Mouse (Mus musculus): ENCODE measurements around the gene Zfp949. TPM values are rescaled to one million over a fixed set of nuclear protein-coding genes. Genes with fewer than 3 reads are reported as not detected.

The Zfp949 gene
- total and polyA plus RNA-seq, 3 experiments, result 0.93 to 30.9 (median 14.0) TPM

- H3K36me3 ChIP-seq (replicated peaks), result peaks cover 18% of the 10 kb centered on the region
- H3K4me3 ChIP-seq (ENCODE audit: low read depth, low read length), result peak overlapping the region; percentile 74
- H3K9me3 ChIP-seq (replicated peaks), result no peaks in the 10 kb centered on the region
- H3K27me3 ChIP-seq (ENCODE audit: insufficient read depth, low read length), result no peaks in the 10 kb centered on the region
- no peak for DNase-seq (ENCODE audit: low spot score)
- ATAC-seq (ENCODE audit: extremely low read depth, insufficient number of reproducible peaks, low FRiP score, poor library complexity, severe bottlenecking), result no peak
- TF ChIP-seq GATA2 (IDR thresholded peaks at IDR 0.05; ENCODE audit: borderline replicate concordance, low read depth, low read length), result no peak
- H3K4me1 ChIP-seq (ENCODE audit: insufficient read depth, low read depth, low read length), result peaks cover 36% of the 10 kb centered on the region
These were observed 24.5 kb upstream of the Zfp949 start for GRCm38 (mm10) chr9:88523335-88523668.

- Histone ChIP-seq H3K4me1 (ENCODE audit: insufficient read depth, low read depth, low read length) (peaks cover 46% of the 10 kb centered on the region), H3K4me3 (ENCODE audit: low read depth, low read length) (no peak overlapping the region), H3K27me3 (ENCODE audit: insufficient read depth, low read length) (no peaks in the 10 kb centered on the region), H3K36me3 (replicated peaks) (peaks cover 18% of the 10 kb centered on the region), H3K9me3 (replicated peaks) (no peaks in the 10 kb centered on the region)
- TF ChIP-seq POLR2AphosphoS5 (IDR thresholded peaks at IDR 0.05; ENCODE audit: insufficient replicate concordance, low read depth, low read length) (no peak), TAL1 (conservative IDR thresholded peaks at IDR 0.05; ENCODE audit: low read depth, low read length) (no peak), GATA2 (IDR thresholded peaks at IDR 0.05; ENCODE audit: borderline replicate concordance, low read depth, low read length) (no peak), CTCF (IDR thresholded peaks at IDR 0.05; ENCODE audit: low read depth, low read length) (no peak), GATA1 (IDR thresholded peaks at IDR 0.05; ENCODE audit: borderline replicate concordance, low read length) (no peak)
- ATAC-seq (ENCODE audit: extremely low read depth, insufficient number of reproducible peaks, low FRiP score, poor library complexity, severe bottlenecking), result no peak
- DNase-seq (ENCODE audit: low spot score), result no peak
These were observed 23.5 kb upstream of the Zfp949 start for GRCm38 (mm10) chr9:88524367-88524766.

DNA sequence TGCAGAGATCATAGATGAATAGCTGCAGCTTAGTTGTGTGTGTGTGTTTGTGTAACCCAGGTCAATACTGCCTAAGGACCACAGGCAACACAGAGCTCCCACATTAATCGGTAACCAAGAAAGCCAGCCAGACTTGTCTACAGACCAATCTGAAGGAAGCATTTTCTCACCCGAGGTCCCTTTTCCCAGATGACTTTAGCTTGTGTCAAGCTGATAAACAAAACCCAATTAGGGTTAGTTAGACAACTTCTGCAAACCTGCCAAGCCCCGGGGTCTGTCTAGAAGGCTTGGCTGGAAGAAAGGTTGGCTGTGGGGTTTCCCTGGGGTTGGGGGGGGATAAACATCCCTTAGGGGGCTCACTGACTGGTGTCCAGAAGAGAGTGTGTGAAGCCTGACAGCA lies 23.0 kb upstream of the Zfp949 start:
- no peak overlapping the region for H3K4me3 ChIP-seq (ENCODE audit: low read depth, low read length)
- peaks cover 18% of the 10 kb centered on the region for H3K36me3 ChIP-seq (replicated peaks)
- no peak for TF ChIP-seq CTCF (IDR thresholded peaks at IDR 0.05; ENCODE audit: low read depth, low read length)
- no peak for TF ChIP-seq TAL1 (conservative IDR thresholded peaks at IDR 0.05; ENCODE audit: low read depth, low read length)
- no peak for TF ChIP-seq GATA1 (IDR thresholded peaks at IDR 0.05; ENCODE audit: borderline replicate concordance, low read length)
- TF ChIP-seq GATA2 (IDR thresholded peaks at IDR 0.05; ENCODE audit: borderline replicate concordance, low read depth, low read length), result no peak
- TF ChIP-seq POLR2AphosphoS5 (IDR thresholded peaks at IDR 0.05; ENCODE audit: insufficient replicate concordance, low read depth, low read length), result no peak
- DNase-seq (ENCODE audit: low spot score) (no peak), ATAC-seq (ENCODE audit: extremely low read depth, insufficient number of reproducible peaks, low FRiP score, poor library complexity, severe bottlenecking) (no peak)
- no peaks in the 10 kb centered on the region for H3K27me3 ChIP-seq (ENCODE audit: insufficient read depth, low read length)
- H3K4me1 ChIP-seq (ENCODE audit: insufficient read depth, low read depth, low read length), result peaks cover 51% of the 10 kb centered on the region
- no peaks in the 10 kb centered on the region for H3K9me3 ChIP-seq (replicated peaks)

GRCm38 (mm10) chr9:88525341-88525740 lies 22.5 kb upstream of the Zfp949 start:
- TF ChIP-seq POLR2AphosphoS5 (IDR thresholded peaks at IDR 0.05; ENCODE audit: insufficient replicate concordance, low read depth, low read length) (no peak), CTCF (IDR thresholded peaks at IDR 0.05; ENCODE audit: low read depth, low read length) (no peak), GATA2 (IDR thresholded peaks at IDR 0.05; ENCODE audit: borderline replicate concordance, low read depth, low read length) (no peak)
- H3K9me3 ChIP-seq (replicated peaks), result no peaks in the 10 kb centered on the region
- no peak for ATAC-seq (ENCODE audit: extremely low read depth, insufficient number of reproducible peaks, low FRiP score, poor library complexity, severe bottlenecking)
- H3K4me3 ChIP-seq (ENCODE audit: low read depth, low read length), result no peak overlapping the region
- peaks cover 15% of the 10 kb centered on the region for H3K36me3 ChIP-seq (replicated peaks)
- DNase-seq (ENCODE audit: low spot score), result no peak
- H3K27me3 ChIP-seq (ENCODE audit: insufficient read depth, low read length), result no peaks in the 10 kb centered on the region
- peaks cover 53% of the 10 kb centered on the region for H3K4me1 ChIP-seq (ENCODE audit: insufficient read depth, low read depth, low read length)

DNA sequence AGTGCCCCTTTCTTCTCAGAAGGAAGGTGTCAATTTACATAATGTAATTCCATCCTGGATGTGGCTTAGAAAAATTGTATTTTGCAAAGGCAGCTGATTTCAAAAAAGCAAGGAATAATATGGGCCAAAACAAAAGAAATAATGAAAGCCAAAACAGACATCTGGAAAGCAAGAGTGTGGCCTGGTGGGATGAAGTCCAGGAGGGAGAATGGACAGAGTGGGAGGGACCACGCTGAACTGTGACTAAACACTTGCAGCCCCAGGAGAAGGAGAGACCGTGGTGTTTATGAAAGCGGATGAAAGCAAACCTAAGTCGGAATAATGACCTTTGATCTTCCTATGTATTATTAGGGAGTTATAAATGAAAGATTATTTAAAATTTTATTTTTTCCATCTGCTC lies 19.9 kb upstream of the Zfp949 start:
- no peak for ATAC-seq (ENCODE audit: extremely low read depth, insufficient number of reproducible peaks, low FRiP score, poor library complexity, severe bottlenecking)
- Histone ChIP-seq H3K9me3 (replicated peaks) (no peaks in the 10 kb centered on the region), H3K36me3 (replicated peaks) (no peaks in the 10 kb centered on the region), H3K4me1 (ENCODE audit: insufficient read depth, low read depth, low read length) (peaks cover 50% of the 10 kb centered on the region), H3K27me3 (ENCODE audit: insufficient read depth, low read length) (peaks cover 4% of the 10 kb centered on the region; the same call in 1 of the 2 replicates), H3K4me3 (ENCODE audit: low read depth, low read length) (no peak overlapping the region)
- no peak for DNase-seq (ENCODE audit: low spot score)
- TF ChIP-seq TAL1 (conservative IDR thresholded peaks at IDR 0.05; ENCODE audit: low read depth, low read length), result no peak
- TF ChIP-seq CTCF (IDR thresholded peaks at IDR 0.05; ENCODE audit: low read depth, low read length), result no peak
- no peak for TF ChIP-seq POLR2AphosphoS5 (IDR thresholded peaks at IDR 0.05; ENCODE audit: insufficient replicate concordance, low read depth, low read length)

DNA sequence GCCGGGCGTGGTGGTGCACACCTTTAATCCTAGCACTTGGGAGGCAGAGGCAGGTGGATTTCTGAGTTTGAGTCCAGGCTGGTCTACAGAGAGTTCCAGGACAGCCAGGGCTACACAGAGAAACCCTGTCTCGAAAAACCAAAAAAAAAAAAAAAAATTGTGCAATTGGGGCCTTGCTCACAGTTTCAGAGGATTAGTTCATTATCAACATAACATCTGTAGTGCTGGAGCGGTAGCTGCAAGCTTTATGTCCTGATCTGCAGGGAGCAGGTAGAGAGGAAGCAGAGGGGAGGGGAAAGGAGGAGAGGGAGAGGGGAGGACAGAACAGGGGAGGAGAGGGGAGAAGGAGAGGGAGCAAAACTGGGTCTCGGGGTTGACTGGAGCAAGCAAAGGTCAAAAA lies 19.1 kb upstream of the Zfp949 start:
- TF ChIP-seq TAL1 (conservative IDR thresholded peaks at IDR 0.05; ENCODE audit: low read depth, low read length), result no peak
- no peak for TF ChIP-seq POLR2AphosphoS5 (IDR thresholded peaks at IDR 0.05; ENCODE audit: insufficient replicate concordance, low read depth, low read length)
- no peak for TF ChIP-seq GATA2 (IDR thresholded peaks at IDR 0.05; ENCODE audit: borderline replicate concordance, low read depth, low read length)
- no peak for TF ChIP-seq CTCF (IDR thresholded peaks at IDR 0.05; ENCODE audit: low read depth, low read length)
- TF ChIP-seq GATA1 (IDR thresholded peaks at IDR 0.05; ENCODE audit: borderline replicate concordance, low read length), result no peak
- H3K36me3 ChIP-seq (replicated peaks), result no peaks in the 10 kb centered on the region
- H3K4me3 ChIP-seq (ENCODE audit: low read depth, low read length), result no peak overlapping the region
- peaks cover 4% of the 10 kb centered on the region; the same call in 1 of the 2 replicates for H3K27me3 ChIP-seq (ENCODE audit: insufficient read depth, low read length)
- no peaks in the 10 kb centered on the region for H3K9me3 ChIP-seq (replicated peaks)
- H3K4me1 ChIP-seq (ENCODE audit: insufficient read depth, low read depth, low read length), result peaks cover 47% of the 10 kb centered on the region
- no peak for DNase-seq (ENCODE audit: low spot score)
- 0 out of 2 replicates have a peak, but pooled peaks have one; percentile 47 for ATAC-seq (ENCODE audit: extremely low read depth, insufficient number of reproducible peaks, low FRiP score, poor library complexity, severe bottlenecking)

GRCm38 (mm10) chr9:88529571-88529970 lies 18.2 kb upstream of the Zfp949 start:
- no peaks in the 10 kb centered on the region for H3K36me3 ChIP-seq (replicated peaks)

More at GRCm38 (mm10) chr9:88529571-88529970, 18.2 kb upstream of the Zfp949 start:
- Histone ChIP-seq H3K4me1 (ENCODE audit: insufficient read depth, low read depth, low read length) (peaks cover 45% of the 10 kb centered on the region), H3K9me3 (replicated peaks) (no peaks in the 10 kb centered on the region), H3K4me3 (ENCODE audit: low read depth, low read length) (no peak overlapping the region), H3K27me3 (ENCODE audit: insufficient read depth, low read length) (peaks cover 4% of the 10 kb centered on the region; the same call in 1 of the 2 replicates)
- TF ChIP-seq TAL1 (conservative IDR thresholded peaks at IDR 0.05; ENCODE audit: low read depth, low read length), result no peak
- no peak for TF ChIP-seq POLR2AphosphoS5 (IDR thresholded peaks at IDR 0.05; ENCODE audit: insufficient replicate concordance, low read depth, low read length)
- no peak for TF ChIP-seq GATA2 (IDR thresholded peaks at IDR 0.05; ENCODE audit: borderline replicate concordance, low read depth, low read length)
- no peak for TF ChIP-seq CTCF (IDR thresholded peaks at IDR 0.05; ENCODE audit: low read depth, low read length)
- TF ChIP-seq GATA1 (IDR thresholded peaks at IDR 0.05; ENCODE audit: borderline replicate concordance, low read length), result no peak
- DNase-seq (ENCODE audit: low spot score) (no peak), ATAC-seq (ENCODE audit: extremely low read depth, insufficient number of reproducible peaks, low FRiP score, poor library complexity, severe bottlenecking) (no peak)

All from G1E (cell line).